Mouse (Mus musculus): ENCODE data around the gene Tjp2.
"Not testable (repeated sequence)": the region's sequence is repeated elsewhere in the genome, so short reads cannot be mapped to it uniquely, and the experiment has no call there.

Gene Tjp2

DNA sequence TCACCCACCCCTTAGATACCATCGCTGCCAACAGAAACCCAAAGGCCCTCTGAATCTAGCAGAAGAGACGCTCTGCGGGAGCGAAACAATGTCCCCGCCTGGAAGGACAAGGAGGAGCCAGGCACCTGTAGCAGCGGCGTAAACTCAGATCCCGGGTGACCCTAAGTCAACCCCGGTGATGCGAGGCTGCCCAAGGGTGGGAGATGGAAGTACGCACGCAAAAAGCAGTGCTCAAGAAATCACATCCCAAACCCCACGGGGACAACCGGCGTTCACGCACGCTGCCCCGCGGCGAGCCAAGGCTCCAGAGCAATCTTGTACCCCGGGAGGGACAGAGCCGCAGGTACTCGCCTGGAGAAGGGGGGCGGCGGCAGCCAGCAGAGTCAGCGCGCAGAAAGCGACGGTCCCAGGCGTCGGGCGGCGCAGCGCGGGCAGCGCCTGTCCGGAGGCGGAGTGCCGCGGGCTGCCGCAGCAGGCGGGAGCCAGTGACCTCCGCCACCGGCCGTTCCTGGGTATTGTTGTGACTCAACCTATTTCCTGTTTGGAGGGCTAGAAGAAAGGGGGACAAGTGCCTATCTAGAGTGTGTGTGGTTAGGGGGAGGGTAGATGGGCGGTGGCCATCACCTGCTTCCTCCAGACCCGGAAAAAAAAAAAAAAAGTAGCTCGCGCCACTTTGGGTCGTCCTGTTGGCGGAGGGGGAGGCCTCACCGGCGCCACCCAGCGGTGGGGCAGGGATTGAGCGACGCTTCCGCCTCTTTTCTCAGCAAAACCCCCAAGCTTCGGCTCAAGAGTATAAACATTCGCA lies at the start of gene Tjp2:
Gene Tjp2 (minus strand): TSS at position 531 of the 805 bp plus-strand sequence.
- in situ Hi-C loops (cut with MboI; ENCODE audit: low sequenced_read_pairs), result no loop called here

DNA sequence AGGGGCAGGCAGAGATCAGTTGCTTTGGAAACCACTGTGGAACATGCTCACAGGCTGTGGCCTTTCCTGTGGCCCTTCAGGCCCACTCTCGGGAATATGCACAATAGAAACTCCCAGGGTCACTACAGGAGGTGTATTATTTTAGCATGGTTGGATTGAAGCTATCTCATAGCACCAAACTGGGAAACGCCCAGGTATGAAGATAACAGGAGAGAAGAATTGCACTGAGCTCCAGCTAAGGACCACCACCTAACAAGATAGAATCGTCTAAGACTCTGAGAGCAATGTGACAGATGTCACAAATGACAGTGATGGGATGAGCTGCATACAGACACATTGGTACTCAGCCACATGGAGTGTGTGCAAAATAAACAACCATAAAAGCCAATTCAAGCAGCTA lies 49.5 kb upstream of the Tjp2 start:
- in situ Hi-C loops (cut with MboI; ENCODE audit: low sequenced_read_pairs), result no loop called here

DNA sequence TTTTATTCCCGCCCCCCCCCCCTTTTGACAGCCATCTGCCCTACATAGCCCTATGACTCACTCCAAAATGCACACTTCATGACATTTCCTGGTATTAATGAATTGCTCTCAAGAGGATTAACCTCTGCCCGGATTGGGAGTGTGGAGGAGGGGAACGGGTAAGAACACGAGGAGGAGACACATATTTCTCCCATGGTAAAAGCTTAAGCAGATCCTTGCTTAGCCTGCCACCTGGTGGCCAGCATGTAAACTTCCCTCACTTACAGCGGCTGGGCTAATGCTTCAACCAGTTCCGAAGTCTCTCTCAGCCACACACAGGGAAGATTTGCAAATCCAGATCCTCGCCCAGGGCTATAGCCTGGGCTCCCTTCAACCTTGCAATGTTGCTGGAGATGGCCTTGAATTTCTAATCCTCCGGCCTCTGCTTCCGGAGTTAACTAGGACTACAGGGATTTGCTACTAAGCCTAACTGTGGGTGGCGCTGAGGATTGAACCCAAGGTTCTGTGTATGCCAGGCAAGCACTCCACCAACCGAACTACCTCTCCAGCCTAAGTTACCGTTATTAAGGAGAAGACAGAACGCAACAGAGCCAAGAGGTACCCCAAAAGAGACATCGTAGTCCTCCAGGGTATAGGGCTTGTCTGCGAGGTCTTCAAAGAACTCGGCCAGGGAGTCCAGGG lies 47.1 kb upstream of the Tjp2 start:
- in situ Hi-C loops (cut with MboI; ENCODE audit: low sequenced_read_pairs), result no loop called here

DNA sequence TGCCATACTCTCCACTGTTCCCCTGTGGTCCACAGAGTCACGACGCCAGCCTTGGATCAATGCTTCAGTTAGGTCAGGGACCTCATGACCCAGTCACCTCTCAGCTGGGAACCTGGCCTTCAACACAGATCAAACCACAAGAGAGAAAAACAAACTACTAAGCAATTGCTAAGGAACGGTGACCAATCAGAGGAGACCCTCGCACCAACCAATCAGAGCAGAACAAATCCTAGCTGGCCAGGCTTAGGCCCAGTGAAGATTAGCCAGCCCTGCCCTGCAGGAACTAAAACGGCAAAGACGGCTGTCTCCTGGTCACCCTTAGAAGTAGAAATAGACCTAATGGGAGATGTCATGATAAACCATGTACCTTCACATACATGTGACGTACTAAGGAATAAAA lies 46.5 kb upstream of the Tjp2 start:
- in situ Hi-C loops (cut with MboI; ENCODE audit: low sequenced_read_pairs), result no loop called here

DNA sequence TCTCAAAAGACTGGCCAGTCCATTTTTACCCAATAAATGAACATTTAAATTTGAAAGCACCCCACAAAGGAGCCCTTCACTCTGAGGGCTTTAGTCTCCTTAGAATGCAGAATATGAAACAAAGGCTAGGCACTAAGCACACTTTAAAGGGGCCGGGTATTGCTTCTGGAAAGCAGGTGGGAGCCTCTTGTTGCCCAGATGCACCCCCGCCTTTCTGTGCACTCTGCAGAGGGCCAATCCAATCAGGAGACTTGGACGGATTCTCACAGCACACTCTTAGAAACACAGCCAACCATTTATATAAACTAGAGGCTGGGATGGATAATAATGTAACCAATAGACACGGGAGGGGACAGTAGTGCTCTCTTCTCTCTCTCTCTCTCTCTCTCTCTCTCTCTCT lies 43.7 kb upstream of the Tjp2 start:
- in situ Hi-C loops (cut with MboI; ENCODE audit: low sequenced_read_pairs), result no loop called here

GRCm38 (mm10) chr19:24266046-24266830 lies 41.4 kb upstream of the Tjp2 start:
- in situ Hi-C loops (cut with MboI; ENCODE audit: low sequenced_read_pairs), result no loop called here

DNA sequence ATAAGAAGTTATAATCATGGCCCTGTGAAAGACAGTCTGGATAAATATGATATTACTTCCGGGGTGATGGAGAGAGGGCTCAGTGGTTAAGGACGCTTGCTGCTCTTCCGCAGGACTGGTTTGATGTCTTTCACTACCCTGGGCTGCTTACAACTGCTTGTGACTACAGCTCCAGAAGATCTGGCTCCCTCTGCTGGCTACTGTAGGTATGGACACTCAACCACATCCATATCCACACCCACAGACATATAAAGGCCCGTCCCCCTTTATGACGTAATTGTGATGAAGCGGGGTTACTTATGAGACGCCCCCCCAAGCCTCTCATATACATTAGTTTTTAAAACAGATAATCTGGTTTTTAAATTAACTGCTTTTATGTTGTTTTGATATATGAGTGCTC lies 40.2 kb upstream of the Tjp2 start:
- in situ Hi-C loops (cut with MboI; ENCODE audit: low sequenced_read_pairs), result no loop called here

GRCm38 (mm10) chr19:24262736-24263135 lies 37.9 kb upstream of the Tjp2 start:
- in situ Hi-C loops (cut with MboI; ENCODE audit: low sequenced_read_pairs), result no loop called here

DNA sequence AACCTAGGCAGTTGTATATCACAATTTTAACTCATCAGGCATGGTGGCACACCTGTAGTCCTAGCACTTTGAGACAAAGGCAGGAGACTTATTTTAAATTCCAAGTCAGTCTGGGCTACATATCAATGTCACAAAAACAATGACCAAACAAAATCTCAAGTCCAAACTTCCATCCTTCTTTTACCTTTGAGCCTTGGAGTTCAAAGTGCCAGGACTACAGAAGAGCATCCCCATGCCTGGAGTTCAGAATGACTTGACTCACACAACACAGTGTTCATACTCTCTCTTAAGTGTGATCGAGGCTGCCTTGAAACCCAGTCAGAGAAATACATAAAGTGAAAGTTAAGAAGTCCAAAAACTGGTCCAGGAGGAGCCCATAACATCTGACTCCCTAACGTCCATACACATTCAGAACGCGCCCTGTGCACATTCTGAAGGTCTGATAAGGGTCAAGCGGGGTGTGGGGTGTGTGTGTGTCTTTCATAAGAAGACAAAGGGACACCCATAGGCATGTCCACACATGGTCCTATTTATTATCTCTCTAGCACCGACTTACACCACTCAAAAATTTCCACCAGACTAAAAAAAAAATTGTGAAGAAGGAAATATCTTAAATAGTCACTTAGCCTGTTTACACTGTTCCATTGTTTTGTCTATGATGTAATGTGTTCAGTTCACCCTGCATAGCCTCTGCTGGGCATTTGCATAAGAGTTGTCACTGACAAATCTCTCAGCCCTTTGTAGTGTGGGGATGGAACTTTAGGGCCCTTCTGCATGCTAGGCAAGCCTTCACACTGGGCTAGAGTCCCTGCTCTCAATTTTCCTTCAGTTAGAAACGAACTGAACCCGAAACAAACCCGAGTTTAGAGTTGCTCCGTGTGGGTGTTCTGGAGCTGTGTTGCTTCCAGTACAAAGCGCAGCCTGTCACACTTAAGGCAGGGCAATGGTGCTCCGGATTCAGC lies 34.8 kb upstream of the Tjp2 start:
- in situ Hi-C loops (cut with MboI; ENCODE audit: low sequenced_read_pairs), result no loop called here

DNA sequence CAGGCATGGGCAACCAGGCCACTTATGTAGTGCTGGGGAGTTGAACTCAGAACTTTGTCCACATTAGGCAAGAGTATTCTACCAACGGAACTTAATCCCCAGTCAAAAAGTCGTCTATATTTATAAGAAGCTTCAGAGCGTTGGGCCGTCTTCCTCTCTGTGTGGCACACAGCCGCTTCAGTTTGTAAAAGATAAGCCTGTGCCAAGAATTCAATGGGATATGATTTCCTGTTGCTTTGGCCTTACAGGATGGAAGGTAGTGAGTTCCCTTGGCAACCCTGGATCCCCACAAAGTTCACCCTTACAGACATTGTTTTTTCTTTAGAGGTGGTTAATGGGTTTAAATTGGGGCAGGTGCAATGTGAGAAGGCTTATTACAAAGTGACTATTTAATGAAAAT lies 33.5 kb upstream of the Tjp2 start:
- in situ Hi-C loops (cut with MboI; ENCODE audit: low sequenced_read_pairs), result no loop called here

DNA sequence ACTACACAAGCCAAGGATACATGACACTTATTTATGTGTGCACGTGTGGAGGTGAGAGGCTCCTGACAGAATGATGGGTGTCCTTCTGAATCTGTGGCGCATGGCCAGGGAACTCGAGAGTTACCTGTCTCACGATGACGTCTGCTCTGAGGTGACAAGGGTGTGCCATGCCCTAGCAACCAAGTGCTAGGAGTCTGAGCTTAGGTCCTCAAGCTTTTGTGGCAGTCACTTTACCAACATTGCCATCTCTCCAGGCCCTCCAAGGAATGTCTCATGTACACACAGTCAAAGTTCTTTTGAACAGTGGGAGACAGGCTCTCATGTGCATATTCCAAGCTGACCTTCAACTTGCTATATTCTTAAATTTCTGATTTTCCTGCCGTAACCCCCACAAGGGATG lies 33.1 kb upstream of the Tjp2 start:
- in situ Hi-C loops (cut with MboI; ENCODE audit: low sequenced_read_pairs), result no loop called here

DNA sequence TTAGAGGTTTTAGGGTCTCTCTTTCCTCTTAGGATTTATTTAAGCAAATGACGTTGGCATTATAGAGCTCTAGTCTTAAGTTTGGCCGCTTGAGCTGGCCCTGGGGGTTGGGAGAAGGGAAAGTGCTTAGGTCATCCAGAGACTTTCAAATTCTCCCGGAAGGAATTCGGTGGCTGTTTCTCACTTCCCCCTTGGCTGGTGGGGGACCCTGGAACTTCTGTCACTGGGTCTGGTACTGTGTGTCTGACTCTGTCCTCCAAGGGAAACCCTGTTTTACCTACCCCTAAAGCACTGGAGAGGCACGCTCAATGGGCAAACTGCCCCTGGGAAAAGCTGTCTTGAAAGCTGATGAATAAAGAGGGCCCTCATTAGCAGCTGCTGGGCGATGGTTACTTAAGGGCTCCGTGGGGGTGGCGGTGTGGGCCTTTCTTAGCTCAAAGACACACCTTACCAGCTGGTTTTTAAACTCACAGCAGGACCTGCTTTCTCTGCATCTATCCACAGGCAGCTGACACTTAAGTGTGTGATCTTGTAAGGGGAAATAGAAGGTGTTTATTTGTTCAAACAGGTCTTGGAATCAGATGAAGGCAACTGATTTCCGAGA lies 28.9 kb upstream of the Tjp2 start:
- in situ Hi-C loops (cut with MboI; ENCODE audit: low sequenced_read_pairs), result no loop called here

GRCm38 (mm10) chr19:24251869-24252268 lies 27.0 kb upstream of the Tjp2 start:
- in situ Hi-C loops (cut with MboI; ENCODE audit: low sequenced_read_pairs), result no loop called here

GRCm38 (mm10) chr19:24243340-24243739 lies 18.5 kb upstream of the Tjp2 start:
- in situ Hi-C loops (cut with MboI; ENCODE audit: low sequenced_read_pairs), result no loop called here

DNA sequence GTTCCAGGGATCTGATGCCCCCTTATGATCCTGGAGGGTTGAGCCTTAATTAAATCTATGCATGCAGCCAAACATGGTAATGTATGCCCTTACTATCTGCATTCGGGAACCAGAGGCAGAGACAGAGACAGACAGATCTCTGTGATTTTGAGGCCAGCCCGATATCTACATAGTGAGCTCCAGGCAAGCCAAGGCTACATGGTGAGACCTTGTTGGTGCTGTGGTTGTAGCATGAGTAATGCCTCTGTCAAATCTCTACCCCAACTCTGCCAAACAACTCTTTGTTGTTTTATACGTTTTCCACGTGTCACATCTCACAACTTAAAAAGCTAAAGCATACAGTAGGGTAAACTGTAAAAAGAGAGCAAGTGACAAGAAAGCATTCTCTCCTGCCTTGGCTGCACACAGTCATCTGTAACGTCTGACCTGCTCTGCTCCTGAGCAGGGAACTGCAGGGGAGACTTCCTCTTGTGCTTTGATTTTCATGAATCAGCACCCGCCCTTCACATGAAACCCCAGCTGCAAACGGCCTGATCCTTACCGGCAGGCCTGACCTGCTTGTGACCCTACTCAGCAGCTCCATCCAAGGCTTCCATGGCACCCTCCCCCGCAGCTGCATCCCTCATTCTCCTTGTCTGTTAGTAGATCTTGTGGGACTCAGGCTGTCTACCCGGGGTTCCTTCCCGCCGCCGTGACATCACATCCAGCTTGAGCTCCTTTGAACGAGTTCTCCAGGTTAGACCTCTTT lies 17.1 kb upstream of the Tjp2 start:
- in situ Hi-C loops (cut with MboI; ENCODE audit: low sequenced_read_pairs), result no loop called here

- in situ Hi-C loops (cut with MboI; ENCODE audit: low sequenced_read_pairs), result no loop called here
Observed at GRCm38 (mm10) chr19:24241271-24241670, 16.4 kb upstream of the Tjp2 start.

GRCm38 (mm10) chr19:24238011-24238410 lies 13.2 kb upstream of the Tjp2 start:
- in situ Hi-C loops (cut with MboI; ENCODE audit: low sequenced_read_pairs), result no loop called here

- in situ Hi-C loops (cut with MboI; ENCODE audit: low sequenced_read_pairs), result not testable (repeated sequence)
Observed at GRCm38 (mm10) chr19:24232356-24232755, 7.5 kb upstream of the Tjp2 start.

DNA sequence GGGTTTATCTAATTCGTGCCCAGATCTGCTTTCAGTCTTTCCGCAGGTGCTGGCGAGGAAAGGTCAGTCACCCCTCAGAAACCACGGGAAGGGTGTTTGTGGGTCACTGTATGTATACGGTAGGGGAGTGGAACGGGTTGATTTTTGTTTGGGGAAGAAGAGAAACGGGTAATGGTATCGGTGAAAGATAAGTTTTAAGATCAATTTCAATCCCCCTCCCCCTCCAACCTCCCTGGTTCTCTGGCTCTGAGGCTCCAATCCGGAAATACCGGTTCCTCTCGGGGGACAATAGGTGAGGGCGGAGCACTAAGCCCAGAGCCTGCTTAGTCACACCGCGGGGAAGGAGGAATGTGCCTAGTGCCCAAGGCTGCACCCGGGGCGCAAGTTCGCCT lies 471 bp upstream of the Tjp2 start:
- in situ Hi-C loops (cut with MboI; ENCODE audit: low sequenced_read_pairs), result no loop called here
